Mouse (Mus musculus) kidney, embryonic 15.5 days (tissue): ENCODE measurements at regions not wholly inside any gene's neighbourhood (a gene's known extent, or its start where the extent isn't known, plus 50 kb on each side); places are given as distances from the start of the nearest gene placed in this dataset.
A peak's percentile ranks its signal among the peaks of the same experiment; 100 is the strongest.

Source experiments
- ATAC-seq: fragments of 200-750 bp; cut with Nextera tagmentation; replicated peaks from 2 replicates; pipeline ENCODE4 v1.8.0; 2017; ENCODE audit warnings: moderate TSS enrichment; ENCODE audit not compliant: low FRiP score
- H3K27ac ChIP-seq: fragments of 300-500 bp; sonication (generic); 2 replicates; pipeline ENCODE4 v1.5.1; 2015; ENCODE audit warnings: mild to moderate bottlenecking, inconsistent platforms
- H3K27me3 ChIP-seq: fragments of 300-500 bp; sonication (generic); 2 replicates; pipeline ENCODE4 v1.6.1; 2015; ENCODE audit warnings: inconsistent platforms
- H3K36me3 ChIP-seq: fragments of 300-500 bp; sonication (generic); 2 replicates; pipeline ENCODE4 v1.6.1; 2015; ENCODE audit warnings: inconsistent platforms
- H3K4me1 ChIP-seq: fragments of 300-500 bp; sonication (generic); 2 replicates; pipeline ENCODE4 v1.6.1; 2015; ENCODE audit warnings: inconsistent platforms
- H3K4me2 ChIP-seq: fragments of 300-500 bp; sonication (generic); 2 replicates; pipeline ENCODE4 v1.6.1; 2015; ENCODE audit warnings: moderate library complexity, mild to moderate bottlenecking, inconsistent platforms
- H3K4me3 ChIP-seq: fragments of 300-500 bp; sonication (generic); replicated peaks from 2 replicates; pipeline ENCODE4 v1.5.1; 2015; ENCODE audit warnings: mild to moderate bottlenecking, inconsistent platforms
- H3K9ac ChIP-seq: fragments of 300-500 bp; sonication (generic); 2 replicates; pipeline ENCODE4 v1.6.1; 2015; ENCODE audit warnings: mild to moderate bottlenecking, inconsistent platforms
- H3K9me3 ChIP-seq: fragments of 300-500 bp; sonication (generic); replicated peaks from 2 replicates; pipeline ENCODE4 v1.6.1; 2016; ENCODE audit warnings: inconsistent platforms
- WGBS: fragments of 180-500 bp; shearing (Covaris S2); methylation state at CpG from one replicate; pipeline ENCODE4 v1.1.7; 2015; ENCODE audit warnings: mixed read lengths; 5-methylcytosine and 5-hydroxymethylcytosine counted together

- Histone ChIP-seq H3K9me3 (no peaks in the 10 kb centered on the region), H3K4me1 (peaks cover 7% of the 10 kb centered on the region; the same call in 1 of the 2 replicates), H3K36me3 (no peaks in the 10 kb centered on the region), H3K9ac (no peak overlapping the region), H3K4me3 (no peak overlapping the region), H3K27ac (no peak overlapping the region), H3K4me2 (no peak overlapping the region), H3K27me3 (peaks cover 6% of the 10 kb centered on the region; the same call in 1 of the 2 replicates)
- 35% methylated on average over 11 of the region's 11 CpGs for WGBS
- no peak for ATAC-seq
Measured at GRCm38 (mm10) chr15:102776218-102776850, 54.4 kb upstream of the Calcoco1 start.

- ATAC-seq: no peak
- no peak overlapping the region for H3K27ac ChIP-seq
- 58% methylated on average over 6 of the region's 6 CpGs for WGBS
- no peak overlapping the region for H3K4me2 ChIP-seq
- H3K9me3 ChIP-seq: no peaks in the 10 kb centered on the region
- no peaks in the 10 kb centered on the region for H3K36me3 ChIP-seq
- H3K27me3 ChIP-seq: peaks cover 12% of the 10 kb centered on the region; the same call in 1 of the 2 replicates
- no peak overlapping the region for H3K9ac ChIP-seq
- H3K4me3 ChIP-seq: no peak overlapping the region
- peaks cover 15% of the 10 kb centered on the region for H3K4me1 ChIP-seq
Measured at GRCm38 (mm10) chr15:102780626-102781025, 58.6 kb upstream of the Calcoco1 start.

- Histone ChIP-seq H3K27me3 (peaks cover 36% of the 10 kb centered on the region; the same call in 1 of the 2 replicates), H3K36me3 (no peaks in the 10 kb centered on the region), H3K9me3 (no peaks in the 10 kb centered on the region), H3K4me2 (no peak overlapping the region), H3K9ac (no peak overlapping the region), H3K4me1 (peaks cover 15% of the 10 kb centered on the region), H3K4me3 (no peak overlapping the region), H3K27ac (peak overlapping the region; percentile 37)
- WGBS: 32% methylated on average over 9 of the region's 9 CpGs
- peak; percentile 60; the same call in 1 of the 2 replicates for ATAC-seq
Measured at GRCm38 (mm10) chr15:102782988-102783799, 61.2 kb upstream of the Calcoco1 start.

- Histone ChIP-seq H3K36me3 (no peaks in the 10 kb centered on the region), H3K4me1 (peaks cover 15% of the 10 kb centered on the region), H3K4me2 (no peak overlapping the region), H3K27ac (no peak overlapping the region), H3K9me3 (no peaks in the 10 kb centered on the region), H3K4me3 (no peak overlapping the region), H3K27me3 (peaks cover 50% of the 10 kb centered on the region), H3K9ac (no peak overlapping the region)
- no peak; the same call in 1 of the 2 replicates for ATAC-seq
- WGBS: 32% methylated on average over 10 of the region's 10 CpGs
Measured at GRCm38 (mm10) chr15:102785055-102785820, 63.3 kb upstream of the Calcoco1 start.

- Histone ChIP-seq H3K27me3 (peaks cover 56% of the 10 kb centered on the region), H3K4me2 (no peak overlapping the region), H3K36me3 (no peaks in the 10 kb centered on the region), H3K4me1 (0 out of 2 replicates have a peak, but pooled peaks cover 4% of the 10 kb centered on the region), H3K4me3 (no peak overlapping the region), H3K27ac (no peak overlapping the region), H3K9ac (no peak overlapping the region), H3K9me3 (no peaks in the 10 kb centered on the region)
- ATAC-seq: no peak
- WGBS: 49% methylated on average over 7 of the region's 7 CpGs
Measured at GRCm38 (mm10) chr15:102788846-102789518, 67.0 kb upstream of the Calcoco1 start.

- Histone ChIP-seq H3K36me3 (no peaks in the 10 kb centered on the region), H3K4me2 (no peak overlapping the region), H3K4me3 (no peak overlapping the region), H3K27me3 (peaks cover 37% of the 10 kb centered on the region), H3K9ac (no peak overlapping the region), H3K9me3 (no peaks in the 10 kb centered on the region), H3K27ac (no peak overlapping the region), H3K4me1 (no peaks in the 10 kb centered on the region)
- 80% methylated on average over 5 of the region's 5 CpGs for WGBS
- no peak for ATAC-seq
Measured at GRCm38 (mm10) chr15:102797020-102797618, 75.1 kb upstream of the Calcoco1 start.

- H3K9ac ChIP-seq: no peak overlapping the region
- no peaks in the 10 kb centered on the region for H3K4me1 ChIP-seq
- H3K4me3 ChIP-seq: no peak overlapping the region
- no peaks in the 10 kb centered on the region for H3K9me3 ChIP-seq
- 47% methylated on average over 4 of the region's 4 CpGs for WGBS
- no peaks in the 10 kb centered on the region for H3K36me3 ChIP-seq
- 0 out of 2 replicates have a peak, but pooled peaks have one; percentile 58 for ATAC-seq
- peaks cover 39% of the 10 kb centered on the region for H3K27me3 ChIP-seq
- no peak overlapping the region for H3K4me2 ChIP-seq
- H3K27ac ChIP-seq: no peak overlapping the region
Measured at GRCm38 (mm10) chr15:102800049-102800448, 78.1 kb upstream of the Calcoco1 start.

- no peak overlapping the region for H3K27ac ChIP-seq
- H3K4me2 ChIP-seq: no peak overlapping the region
- peaks cover 47% of the 10 kb centered on the region for H3K27me3 ChIP-seq
- H3K4me1 ChIP-seq: no peaks in the 10 kb centered on the region
- H3K9me3 ChIP-seq: no peaks in the 10 kb centered on the region
- 51% methylated on average over 8 of the region's 8 CpGs for WGBS
- H3K9ac ChIP-seq: no peak overlapping the region
- H3K4me3 ChIP-seq: no peak overlapping the region
- no peak for ATAC-seq
- H3K36me3 ChIP-seq: no peaks in the 10 kb centered on the region
Measured at GRCm38 (mm10) chr15:102802265-102802813, 80.4 kb upstream of the Calcoco1 start.

GRCm38 (mm10) chr15:102807353-102807752, 85.4 kb upstream of the Calcoco1 start:
- Histone ChIP-seq H3K9ac (no peak overlapping the region), H3K27ac (no peak overlapping the region), H3K4me3 (no peak overlapping the region), H3K27me3 (peaks cover 35% of the 10 kb centered on the region), H3K4me1 (no peaks in the 10 kb centered on the region), H3K36me3 (no peaks in the 10 kb centered on the region), H3K4me2 (no peak overlapping the region), H3K9me3 (no peaks in the 10 kb centered on the region)
- 44% methylated on average over 3 of the region's 3 CpGs for WGBS
- ATAC-seq: no peak

GRCm38 (mm10) chr15:102819181-102819580, 97.2 kb upstream of the Calcoco1 start:
- Histone ChIP-seq H3K4me2 (no peak overlapping the region), H3K27ac (no peak overlapping the region), H3K4me3 (no peak overlapping the region), H3K4me1 (peaks cover 4% of the 10 kb centered on the region; the same call in 1 of the 2 replicates), H3K9me3 (no peaks in the 10 kb centered on the region), H3K27me3 (peaks cover 22% of the 10 kb centered on the region; the same call in 1 of the 2 replicates), H3K9ac (no peak overlapping the region), H3K36me3 (no peaks in the 10 kb centered on the region)
- ATAC-seq: no peak
- WGBS: 82% methylated on average over 12 of the region's 12 CpGs

- Histone ChIP-seq H3K36me3 (no peaks in the 10 kb centered on the region), H3K27ac (no peak overlapping the region), H3K9me3 (no peaks in the 10 kb centered on the region), H3K4me3 (no peak overlapping the region), H3K9ac (no peak overlapping the region), H3K4me1 (no peaks in the 10 kb centered on the region), H3K4me2 (no peak overlapping the region), H3K27me3 (peaks cover 8% of the 10 kb centered on the region)
- 90% methylated on average over 5 of the region's 5 CpGs for WGBS
- no peak for ATAC-seq
Measured at GRCm38 (mm10) chr15:102839688-102840087, 81.2 kb upstream of the Hoxc13 start.
